ENCODE assay signal across 21 mouse cellular contexts in genomic region chr1:136469408-136469807, GRCm38 (mm10). TPM values are rescaled to one million over a fixed set of nuclear protein-coding genes. Genes with fewer than 3 reads are reported as not detected.
DNase-seq lines count a peak whose midpoint lies in the region; ATAC-seq and TF ChIP-seq lines count a peak whose summit lies in the region.
"Had no signal": no experiment of that assay in that cellular context is flagged by ENCODE, and none has a peak within 500 bp of the region (broad histone marks: within the 10 kb centered on the region; RNA-seq: fewer than 3 reads in every experiment).

No protein-coding gene starts in this region.

- peaks cover 79% of the 10 kb centered on the region for H3K36me3 ChIP-seq in erythroblast, embryonic 14.5 days (ENCODE audit: control insufficient read depth)
- H3K36me3 ChIP-seq in myocyte (ENCODE audit: control insufficient read depth, insufficient read depth) = peaks cover 10% of the 10 kb centered on the region
- H3K36me3 ChIP-seq: neural tube, embryonic 13.5 days had no signal

- H3K79me2 ChIP-seq in myocyte (ENCODE audit: control insufficient read depth, insufficient read depth) = peaks cover 20% of the 10 kb centered on the region

- no peak for TF ChIP-seq POLR2A in myocyte (IDR thresholded peaks at IDR 0.05; ENCODE audit: insufficient read length, low read depth)

- no peaks in the 10 kb centered on the region for H3K9me3 ChIP-seq in erythroblast, embryonic 14.5 days (ENCODE audit: control insufficient read depth, low read length)
- H3K9me3 ChIP-seq: forebrain, embryonic 15.5 days; heart, embryonic 10.5 days; limb, embryonic 15.5 days; neural tube, embryonic 13.5 days had no signal

- peaks cover 54% of the 10 kb centered on the region for H3K4me1 ChIP-seq in erythroblast, embryonic 14.5 days (ENCODE audit: control insufficient read depth)

- peak; percentile 32 for DNase-seq in MN1 (ENCODE audit: low spot score)
- peak; percentile 82 for DNase-seq in fat pad, adult 2 months (ENCODE audit: extremely low read depth, low read depth, low spot score)
- DNase-seq in urinary bladder, adult 18-20 months (ENCODE audit: low spot score in 2 of 2) = no peak
- DNase-seq in B cell, adult 2 months = no peak
- DNase-seq: cerebellum, adult 18-20 months; cerebellum, postnatal 36 days; gastrocnemius, postnatal 36 days; heart, postnatal 10 days; kidney, adult 18-20 months; right cerebral cortex, postnatal 14 days; spleen, adult 18-20 months; thymus, postnatal 36 days had no signal

- H3K4me3 ChIP-seq in erythroblast, embryonic 14.5 days (replicated peaks) = peak overlapping the region; percentile 99
- no peak overlapping the region for H3K4me3 ChIP-seq in myocyte
- H3K4me3 ChIP-seq: forebrain, embryonic 15.5 days; heart, embryonic 10.5 days; limb, embryonic 15.5 days; neural tube, embryonic 13.5 days had no signal

- H3ac ChIP-seq in myocyte (ENCODE audit: control insufficient read depth, insufficient read length) = no peak overlapping the region

- no peaks in the 10 kb centered on the region for H3K27me3 ChIP-seq in erythroblast, embryonic 14.5 days (ENCODE audit: control insufficient read depth)
- H3K27me3 ChIP-seq in myocyte (ENCODE audit: control insufficient read depth, insufficient read depth, insufficient read length) = no peaks in the 10 kb centered on the region
- H3K27me3 ChIP-seq: forebrain, embryonic 15.5 days; limb, embryonic 15.5 days; neural tube, embryonic 13.5 days had no signal

- H3K4me2 ChIP-seq in myocyte (ENCODE audit: low read depth) = peak overlapping the region; percentile 24
- H3K4me2 ChIP-seq: forebrain, embryonic 15.5 days; limb, embryonic 15.5 days; midbrain, embryonic 11.5 days; neural tube, embryonic 13.5 days had no signal

- ATAC-seq in erythroblast, adult 5-6 weeks (replicated peaks; ENCODE audit: low FRiP score, poor library complexity, severe bottlenecking) = no peak
- ATAC-seq: forebrain, embryonic 15.5 days; lung, postnatal 0 days had no signal

TF ChIP-seq in myocyte, 11 proteins besides CTCF, POLR2A, EP300 and RAD21:
- no peak for TF ChIP-seq TCF12 (IDR thresholded peaks at IDR 0.05; ENCODE audit: insufficient read depth, poor library complexity, severe bottlenecking)
- 0 out of 2 replicates have a peak, but pooled peaks have one; percentile 27 for TF ChIP-seq CEBPB (IDR thresholded peaks at IDR 0.05; ENCODE audit: insufficient read depth, poor library complexity, severe bottlenecking)
TF ChIP-seq in myocyte: peak in this region for 1.

RNA-seq across cellular contexts. Expression of gene Kif14, which starts 3.3 kb away (rescaled TPM):
- polyA plus RNA-seq in erythroblast, embryonic 14.5 days (2012) = 0.43 and 0.44 TPM in 2 replicates
- total RNA-seq in erythroblast, adult 5-6 weeks (2015; ENCODE audit: low replicate concordance) = 5.8 and 20.1 TPM in 2 replicates
- 18.7 and 26.9 TPM in 2 replicates for total RNA-seq in erythroblast, adult 5-6 weeks (2017; ENCODE audit: low replicate concordance)
- 1.9 TPM for polyA plus RNA-seq in myocyte (2012; fragmentation: generic; extraction: Trizol)

RNA-seq across cellular contexts. Expression of gene Ddx59, which starts 54.3 kb away (rescaled TPM):
- 0.07 and 0.09 TPM in 2 replicates for polyA plus RNA-seq in erythroblast, embryonic 14.5 days (2012)
- 0.58 and 10.7 TPM in 2 replicates for total RNA-seq in erythroblast, adult 5-6 weeks (2015; ENCODE audit: low replicate concordance)
- 3.9 and 6.7 TPM in 2 replicates for total RNA-seq in erythroblast, adult 5-6 weeks (2017; ENCODE audit: low replicate concordance)
- 8.0 TPM for polyA plus RNA-seq in myocyte (2012; fragmentation: generic; extraction: Trizol)

Comparison
In these comparisons a context has a peak if more than half of its experiments do, and no peak if none do; other contexts are left out.
1. DNase-seq: peak in MN1 (single experiment) and fat pad, adult 2 months (single experiment); none in urinary bladder, adult 18-20 months (0 of 2) and B cell, adult 2 months (0 of 2).